In the genomic region with DNA sequence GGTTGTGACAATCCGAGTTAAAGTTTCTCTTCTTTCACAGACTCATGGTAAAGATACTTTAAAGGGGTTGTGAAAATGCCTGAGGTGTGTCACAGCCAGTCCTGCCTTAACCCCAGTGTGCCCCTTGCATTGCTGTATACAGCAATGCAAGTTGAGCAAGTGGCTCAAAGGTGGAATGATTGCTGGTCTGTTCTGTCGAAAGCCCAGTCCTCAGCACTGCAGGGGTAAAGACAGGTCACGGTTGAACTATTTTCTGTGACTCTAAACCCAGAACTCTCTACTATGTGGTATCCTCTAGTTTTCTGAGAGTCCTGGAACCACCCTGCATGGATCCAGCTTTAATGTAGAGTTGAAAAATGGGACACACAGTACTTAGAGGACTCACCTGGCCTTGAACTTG, we compare ENCODE assay signal across 28 mouse cellular contexts.
DNase-seq lines count a peak whose midpoint lies in the region; ATAC-seq lines count a peak whose summit lies in the region.
"Had no signal": no experiment of that assay in that cellular context is flagged by ENCODE, and none has a peak within 500 bp of the region (broad histone marks: within the 10 kb centered on the region; RNA-seq: fewer than 3 reads in every experiment).

No protein-coding gene starts in this region.

- H3K4me1 ChIP-seq in kidney, embryonic 15.5 days: peaks cover 38% of the 10 kb centered on the region
- H3K4me1 ChIP-seq in intestine, embryonic 16.5 days (ENCODE audit: control insufficient read depth, insufficient read depth, low read length): no peaks in the 10 kb centered on the region
- H3K4me1 ChIP-seq: embryonic facial prominence, embryonic 15.5 days; hindbrain, embryonic 12.5 days; hindbrain, embryonic 15.5 days had no signal

- H3K4me3 ChIP-seq in kidney, embryonic 15.5 days (replicated peaks): no peak overlapping the region
- H3K4me3 ChIP-seq in intestine, embryonic 16.5 days (ENCODE audit: low read length): no peak overlapping the region
- H3K4me3 ChIP-seq: embryonic facial prominence, embryonic 12.5 days; embryonic facial prominence, embryonic 15.5 days; gastrocnemius, adult 2 months; heart, adult 2 months; heart, embryonic 10.5 days; heart, embryonic 13.5 days; hindbrain, embryonic 12.5 days; hindbrain, embryonic 15.5 days had no signal

- H3K27me3 ChIP-seq in kidney, embryonic 15.5 days: peaks cover 18% of the 10 kb centered on the region
- H3K27me3 ChIP-seq in intestine, embryonic 16.5 days (replicated peaks; ENCODE audit: control insufficient read depth, insufficient read depth, low read length): no peaks in the 10 kb centered on the region
- H3K27me3 ChIP-seq: CH12.LX; embryonic facial prominence, embryonic 12.5 days; embryonic facial prominence, embryonic 15.5 days; hindbrain, embryonic 15.5 days; Patski had no signal

- H3K9me3 ChIP-seq in kidney, embryonic 15.5 days (replicated peaks): no peaks in the 10 kb centered on the region
- no peaks in the 10 kb centered on the region; the same call in 1 of the 2 replicates for H3K9me3 ChIP-seq in intestine, embryonic 16.5 days (ENCODE audit: control insufficient read depth, low read length)
- H3K9me3 ChIP-seq: embryonic facial prominence, embryonic 12.5 days; embryonic facial prominence, embryonic 15.5 days; G1E; heart, embryonic 10.5 days; heart, embryonic 13.5 days; hindbrain, embryonic 12.5 days; hindbrain, embryonic 15.5 days had no signal

- 66% methylated on average over 3 of the region's 3 CpGs for WGBS in kidney, embryonic 15.5 days
- WGBS in intestine, embryonic 16.5 days: 78% methylated on average over 3 of the region's 3 CpGs

- H3K9ac ChIP-seq in kidney, embryonic 15.5 days: no peak overlapping the region
- no peak overlapping the region for H3K9ac ChIP-seq in intestine, embryonic 16.5 days (ENCODE audit: low read depth, low read length)
- H3K9ac ChIP-seq: embryonic facial prominence, embryonic 12.5 days; embryonic facial prominence, embryonic 15.5 days; forebrain, postnatal 0 days; heart, embryonic 13.5 days; hindbrain, embryonic 12.5 days; hindbrain, embryonic 15.5 days had no signal

- peak; percentile 9 for DNase-seq in kidney, adult 18-20 months
- no peak for DNase-seq in kidney, adult 8-10 months
- DNase-seq in kidney, adult 11 months: no peak
- DNase-seq in adipocyte (ENCODE audit: low spot score): no peak
- DNase-seq: adrenal gland, adult 2 months; adrenal gland, postnatal 14 days; B cell, adult 2 months; cerebellum, adult 11 months; cerebellum, adult 2 months; cerebellum, adult 9-11 months; cerebellum, postnatal 25 days; forebrain, postnatal 0 days; gastrocnemius, adult 2 months; gastrocnemius, postnatal 25 days; heart, adult 2 months; heart, postnatal 14 days had no signal

- H3K27ac ChIP-seq in kidney, embryonic 15.5 days: peak overlapping the region; percentile 60; the same call in 1 of the 2 replicates
- no peak overlapping the region for H3K27ac ChIP-seq in intestine, embryonic 16.5 days (ENCODE audit: low read length)
- H3K27ac ChIP-seq: embryonic facial prominence, embryonic 12.5 days; embryonic facial prominence, embryonic 15.5 days; gastrocnemius, adult 2 months; heart, adult 2 months; heart, embryonic 10.5 days; heart, embryonic 13.5 days; hindbrain, embryonic 12.5 days; hindbrain, embryonic 15.5 days had no signal

- ATAC-seq in kidney, embryonic 15.5 days (replicated peaks; ENCODE audit: low FRiP score): no peak
- peak; percentile 30; the same call in 1 of the 2 replicates for ATAC-seq in intestine, embryonic 16.5 days
- ATAC-seq: forebrain, embryonic 14.5 days; forebrain, postnatal 0 days; Patski had no signal

- H3K36me3 ChIP-seq in kidney, embryonic 15.5 days: no peaks in the 10 kb centered on the region
- H3K36me3 ChIP-seq in intestine, embryonic 16.5 days (ENCODE audit: control insufficient read depth, insufficient read depth, low read length): no peaks in the 10 kb centered on the region
- H3K36me3 ChIP-seq: embryonic facial prominence, embryonic 12.5 days; embryonic facial prominence, embryonic 15.5 days; G1E; heart, embryonic 10.5 days; heart, embryonic 13.5 days; hindbrain, embryonic 12.5 days; hindbrain, embryonic 15.5 days had no signal

- H3K4me2 ChIP-seq in kidney, embryonic 15.5 days: no peak overlapping the region
- H3K4me2 ChIP-seq in intestine, embryonic 16.5 days (ENCODE audit: low read depth, low read length): no peak overlapping the region
- H3K4me2 ChIP-seq: embryonic facial prominence, embryonic 12.5 days; embryonic facial prominence, embryonic 15.5 days; hindbrain, embryonic 12.5 days; hindbrain, embryonic 15.5 days had no signal
